Mouse (Mus musculus): ENCODE results near the gene Gm11627.

Gene Gm11627

GRCm38 (mm10) chr11:102602816-102603495 lies 23.7 kb upstream of the Gm11627 start:
- no peak for DNase-seq (ENCODE audit: low spot score)

GRCm38 (mm10) chr11:102599912-102600311 lies 20.7 kb upstream of the Gm11627 start:
- DNase-seq (ENCODE audit: low spot score), result no peak

GRCm38 (mm10) chr11:102595341-102595820 lies 16.1 kb upstream of the Gm11627 start:
- DNase-seq (ENCODE audit: low spot score), result no peak

GRCm38 (mm10) chr11:102587554-102587953 lies 8.3 kb upstream of the Gm11627 start:
- no peak for DNase-seq (ENCODE audit: low spot score)

- no peak for DNase-seq (ENCODE audit: low spot score)
Observed at GRCm38 (mm10) chr11:102586445-102587130, 7.3 kb upstream of the Gm11627 start.

- DNase-seq (ENCODE audit: low spot score), result no peak
Observed at GRCm38 (mm10) chr11:102582736-102583135, 3.5 kb upstream of the Gm11627 start.

- no peak for DNase-seq (ENCODE audit: low spot score)
Observed at GRCm38 (mm10) chr11:102582016-102582610, 2.9 kb upstream of the Gm11627 start.

- no peak for DNase-seq (ENCODE audit: low spot score)
Observed at GRCm38 (mm10) chr11:102581281-102582015, 2.2 kb upstream of the Gm11627 start.

GRCm38 (mm10) chr11:102580034-102580330 lies 721 bp upstream of the Gm11627 start:
- DNase-seq (ENCODE audit: low spot score), result no peak

- DNase-seq (ENCODE audit: low spot score), result no peak
Observed at GRCm38 (mm10) chr11:102578341-102579118, 731 bp downstream of the Gm11627 start.

- DNase-seq (ENCODE audit: low spot score), result no peak
Observed at GRCm38 (mm10) chr11:102576050-102576754, 3.1 kb downstream of the Gm11627 start.

GRCm38 (mm10) chr11:102575034-102575433 lies 4.2 kb downstream of the Gm11627 start:
- no peak for DNase-seq (ENCODE audit: low spot score)

GRCm38 (mm10) chr11:102572866-102573663 lies 6.2 kb downstream of the Gm11627 start:
- no peak for DNase-seq (ENCODE audit: low spot score)

GRCm38 (mm10) chr11:102568756-102569377 lies 10.4 kb downstream of the Gm11627 start:
- no peak for DNase-seq (ENCODE audit: low spot score)

- DNase-seq (ENCODE audit: low spot score), result no peak
Observed at GRCm38 (mm10) chr11:102568191-102568590, 11.1 kb downstream of the Gm11627 start.

GRCm38 (mm10) chr11:102567723-102568122 lies 11.5 kb downstream of the Gm11627 start:
- no peak for DNase-seq (ENCODE audit: low spot score)

GRCm38 (mm10) chr11:102567157-102567556 lies 12.1 kb downstream of the Gm11627 start:
- DNase-seq (ENCODE audit: low spot score), result no peak

- DNase-seq (ENCODE audit: low spot score), result no peak
Observed at GRCm38 (mm10) chr11:102566290-102566689, 13.0 kb downstream of the Gm11627 start.

GRCm38 (mm10) chr11:102565741-102566140 lies 13.5 kb downstream of the Gm11627 start:
- no peak for DNase-seq (ENCODE audit: low spot score)
